Mouse (Mus musculus) liver, embryonic 15.5 days (tissue): Measurements from ENCODE around the gene Klb. TPM values are rescaled to one million over a fixed set of nuclear protein-coding genes. Genes with fewer than 3 reads are reported as not detected.
"Not testable (repeated sequence)": the region's sequence is repeated elsewhere in the genome, so short reads cannot be mapped to it uniquely, and the experiment has no call there.

Source experiments
- ATAC-seq: fragments of 200-750 bp; cut with Nextera tagmentation; 2 replicates; pipeline ENCODE4 v1.8.0; 2017; ENCODE audit warnings: moderate number of reproducible peaks, mild to moderate bottlenecking, moderate library complexity; ENCODE audit not compliant: insufficient read depth
- H3K27ac ChIP-seq: fragments of 300-500 bp; sonication (generic); replicated peaks from 2 replicates; pipeline ENCODE4 v1.5.1; 2015; ENCODE audit warnings: mild to moderate bottlenecking, inconsistent platforms
- H3K27me3 ChIP-seq: fragments of 300-500 bp; sonication (generic); 2 replicates; pipeline ENCODE4 v1.6.1; 2015; ENCODE audit warnings: mild to moderate bottlenecking, inconsistent platforms
- H3K36me3 ChIP-seq: fragments of 300-500 bp; sonication (generic); replicated peaks from 2 replicates; pipeline ENCODE4 v1.6.1; 2015; ENCODE audit warnings: moderate library complexity, mild to moderate bottlenecking, inconsistent platforms
- H3K4me1 ChIP-seq: fragments of 300-500 bp; sonication (generic); replicated peaks from 2 replicates; pipeline ENCODE4 v1.6.1; 2015; ENCODE audit warnings: inconsistent platforms
- H3K4me2 ChIP-seq: fragments of 300-500 bp; sonication (generic); 2 replicates; pipeline ENCODE4 v1.6.1; 2015; ENCODE audit warnings: moderate library complexity, mild to moderate bottlenecking, inconsistent platforms
- H3K4me3 ChIP-seq: fragments of 300-500 bp; sonication (generic); replicated peaks from 2 replicates; pipeline ENCODE4 v1.5.1; 2015; ENCODE audit warnings: mild to moderate bottlenecking, inconsistent platforms
- H3K9ac ChIP-seq: fragments of 300-500 bp; sonication (generic); 2 replicates; pipeline ENCODE4 v1.6.1; 2015; ENCODE audit warnings: moderate library complexity, mild to moderate bottlenecking, inconsistent platforms
- H3K9me3 ChIP-seq: fragments of 300-500 bp; sonication (generic); replicated peaks from 2 replicates; pipeline ENCODE4 v1.6.1; 2016; ENCODE audit warnings: inconsistent platforms
- WGBS: fragments of 180-500 bp; shearing (Covaris S2); methylation state at CpG from one replicate; pipeline ENCODE4 v1.1.7; 2015; ENCODE audit warnings: mixed read lengths; ENCODE audit not compliant: insufficient replicate concordance; 5-methylcytosine and 5-hydroxymethylcytosine counted together
- polyA plus RNA-seq: library from polyadenylated mRNA; unstranded; fragments of >200 nt; fragmentation: Nextera tagmentation; extraction: Ambion mirVana; gene quantifications from 2 replicates; pipeline ENCODE4 v1.2.1, GENCODE M21; 2015

The Klb gene
- 12.1 and 13.5 TPM in 2 replicates for polyA plus RNA-seq

DNA sequence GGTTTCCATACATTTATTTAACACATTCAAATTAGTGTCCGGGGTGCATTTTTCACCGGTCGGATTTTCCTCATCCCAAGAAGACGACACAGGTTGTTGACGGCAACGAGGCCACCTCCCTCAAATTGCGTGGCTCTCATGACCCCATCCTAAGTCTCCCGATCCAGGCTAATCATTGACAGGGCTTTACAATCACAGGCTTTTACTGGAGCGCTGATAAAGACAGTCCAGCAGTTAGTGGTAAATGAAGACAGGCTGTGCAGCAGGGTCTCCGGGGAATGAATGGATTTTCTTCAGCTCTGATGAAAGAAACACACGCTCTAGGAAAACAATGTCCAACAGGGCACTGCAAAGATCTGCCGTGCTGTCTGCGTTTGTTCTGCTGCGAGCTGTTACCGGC lies at the start of gene Klb:
Gene Klb (plus strand): TSS at position 147 of the 400 bp plus-strand sequence.
- no peak within 1 kb of the TSS for H3K9ac ChIP-seq
- H3K4me2 ChIP-seq: no peak within 1 kb of the TSS
- no peaks in the 10 kb centered on the region for H3K27me3 ChIP-seq
- peak within 1 kb of the TSS; percentile 25; the same call in 1 of the 2 replicates for H3K27ac ChIP-seq
- H3K4me1 ChIP-seq: no peaks in the 10 kb centered on the region
- 66% methylated on average over 15 of the region's 15 CpGs for WGBS
- peak within 1 kb of the TSS; percentile 46 for H3K4me3 ChIP-seq
- peak; percentile 50; the same call in 1 of the 2 replicates for ATAC-seq
- no peaks in the 10 kb centered on the region for H3K36me3 ChIP-seq
- H3K9me3 ChIP-seq: no peaks in the 10 kb centered on the region

GRCm38 (mm10) chr5:65299623-65300022 lies 48.5 kb upstream of the Klb start:
- WGBS: 83% methylated on average over 1 of the region's 1 CpGs
- not testable (repeated sequence) for H3K27me3 ChIP-seq, H3K9me3 ChIP-seq, H3K4me2 ChIP-seq, ATAC-seq, H3K9ac ChIP-seq, H3K4me3 ChIP-seq
- Histone ChIP-seq H3K4me1 (peaks cover 10% of the 10 kb centered on the region), H3K27ac (0 out of 2 replicates have a peak overlapping the region, but pooled peaks have one; percentile 6), H3K36me3 (peaks cover 79% of the 10 kb centered on the region)

DNA sequence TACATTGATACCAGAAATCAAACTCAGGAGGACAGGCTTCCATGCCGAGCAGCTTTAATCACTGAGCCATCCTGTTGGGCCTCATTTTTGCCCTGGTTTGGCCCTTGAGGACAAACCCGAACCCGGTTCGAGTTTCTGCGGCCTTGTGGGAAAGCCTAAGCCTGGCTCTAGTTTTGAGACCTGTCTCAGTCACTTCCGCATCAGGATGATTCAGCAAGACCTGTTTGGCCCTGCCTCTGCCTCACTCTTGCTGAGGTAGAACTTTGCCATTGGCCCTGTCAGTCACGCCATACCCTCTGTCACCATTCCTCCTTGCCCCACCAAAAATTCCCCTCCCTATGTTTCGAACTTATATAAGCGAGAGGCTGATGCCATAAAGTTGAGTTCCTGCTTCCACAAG lies 48.0 kb upstream of the Klb start:
- no peaks in the 10 kb centered on the region for H3K9me3 ChIP-seq
- peaks cover 10% of the 10 kb centered on the region for H3K4me1 ChIP-seq
- no peak for ATAC-seq
- H3K36me3 ChIP-seq: peaks cover 79% of the 10 kb centered on the region
- no peaks in the 10 kb centered on the region for H3K27me3 ChIP-seq
- no peak overlapping the region for H3K4me3 ChIP-seq
- H3K4me2 ChIP-seq: no peak overlapping the region
- WGBS: 73% methylated on average over 9 of the region's 9 CpGs
- no peak overlapping the region for H3K9ac ChIP-seq
- no peak overlapping the region for H3K27ac ChIP-seq

GRCm38 (mm10) chr5:65305516-65305915 lies 42.6 kb upstream of the Klb start:
- WGBS: 81% methylated on average over 9 of the region's 9 CpGs
- Histone ChIP-seq H3K4me1 (no peaks in the 10 kb centered on the region; the same call in 1 of the 2 replicates), H3K27ac (no peak overlapping the region), H3K36me3 (peaks cover 69% of the 10 kb centered on the region), H3K9ac (no peak overlapping the region), H3K9me3 (no peaks in the 10 kb centered on the region), H3K27me3 (no peaks in the 10 kb centered on the region), H3K4me3 (no peak overlapping the region), H3K4me2 (no peak overlapping the region)
- no peak for ATAC-seq

- H3K4me1 ChIP-seq: no peaks in the 10 kb centered on the region
- no peak overlapping the region for H3K4me3 ChIP-seq
- 85% methylated on average over 7 of the region's 7 CpGs for WGBS
- H3K4me2 ChIP-seq: no peak overlapping the region
- H3K9me3 ChIP-seq: no peaks in the 10 kb centered on the region
- H3K36me3 ChIP-seq: peaks cover 75% of the 10 kb centered on the region
- no peak for ATAC-seq
- no peaks in the 10 kb centered on the region for H3K27me3 ChIP-seq
- no peak overlapping the region for H3K9ac ChIP-seq
- H3K27ac ChIP-seq: no peak overlapping the region
These were observed 39.9 kb upstream of the Klb start for GRCm38 (mm10) chr5:65308208-65308607.

- no peak overlapping the region for H3K4me2 ChIP-seq
- H3K9ac ChIP-seq: no peak overlapping the region
- H3K4me3 ChIP-seq: no peak overlapping the region
- WGBS: 72% methylated on average over 3 of the region's 3 CpGs
- ATAC-seq: no peak
- no peak overlapping the region for H3K27ac ChIP-seq
- no peaks in the 10 kb centered on the region for H3K4me1 ChIP-seq
- H3K9me3 ChIP-seq: no peaks in the 10 kb centered on the region
- peaks cover 77% of the 10 kb centered on the region for H3K36me3 ChIP-seq
- H3K27me3 ChIP-seq: no peaks in the 10 kb centered on the region
These were observed 39.2 kb upstream of the Klb start for GRCm38 (mm10) chr5:65308866-65309265.

DNA sequence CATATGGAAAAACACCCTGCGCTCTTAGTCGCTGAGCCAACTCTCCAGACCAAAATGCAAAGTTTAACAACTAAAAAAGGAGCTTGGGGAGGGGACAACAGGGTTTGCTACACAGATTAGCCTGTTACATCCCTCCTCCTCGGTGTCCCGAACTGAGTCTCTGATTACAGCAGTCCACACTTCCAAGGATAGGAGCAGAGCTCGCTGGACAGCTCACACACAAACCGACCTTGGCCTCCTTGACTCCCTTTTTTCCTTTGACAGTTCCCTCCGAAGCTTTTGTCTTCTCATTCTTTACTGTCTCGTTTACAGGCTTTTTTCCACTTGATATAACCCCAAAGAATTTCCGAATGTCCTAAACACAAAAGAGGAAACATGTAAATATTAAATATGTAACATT lies 28.9 kb upstream of the Klb start:
- no peaks in the 10 kb centered on the region for H3K9me3 ChIP-seq
- H3K9ac ChIP-seq: no peak overlapping the region
- peaks cover 44% of the 10 kb centered on the region for H3K36me3 ChIP-seq
- H3K27me3 ChIP-seq: no peaks in the 10 kb centered on the region
- ATAC-seq: no peak
- 0 out of 2 replicates have a peak, but pooled peaks cover 3% of the 10 kb centered on the region for H3K4me1 ChIP-seq
- no peak overlapping the region for H3K27ac ChIP-seq
- WGBS: 79% methylated on average over 9 of the region's 9 CpGs
- no peak overlapping the region for H3K4me2 ChIP-seq
- H3K4me3 ChIP-seq: no peak overlapping the region

DNA sequence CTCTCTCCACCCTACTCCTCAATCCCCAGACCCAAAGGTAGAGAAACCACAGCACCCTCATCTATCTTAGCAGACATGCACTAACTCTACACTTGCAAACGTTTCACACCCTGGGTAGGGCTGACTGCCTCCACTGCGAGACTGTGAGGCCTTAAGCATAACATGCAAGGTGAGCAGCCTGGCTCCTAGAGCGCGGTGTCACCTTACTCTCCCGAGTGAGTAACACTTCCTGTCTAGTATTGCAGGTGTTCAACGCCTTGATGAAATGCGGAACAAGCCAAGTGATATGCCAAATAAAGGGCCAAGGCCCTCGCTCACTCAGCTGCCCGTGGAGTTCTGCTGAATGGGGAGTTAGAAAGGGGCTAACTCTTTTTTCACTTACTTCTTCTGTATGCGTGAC lies 25.9 kb upstream of the Klb start:
- H3K27me3 ChIP-seq: no peaks in the 10 kb centered on the region
- H3K4me2 ChIP-seq: no peak overlapping the region
- no peaks in the 10 kb centered on the region for H3K9me3 ChIP-seq
- H3K9ac ChIP-seq: no peak overlapping the region
- H3K4me1 ChIP-seq: peaks cover 14% of the 10 kb centered on the region
- 72% methylated on average over 10 of the region's 10 CpGs for WGBS
- no peak overlapping the region for H3K27ac ChIP-seq
- no peak overlapping the region for H3K4me3 ChIP-seq
- peaks cover 20% of the 10 kb centered on the region for H3K36me3 ChIP-seq
- no peak for ATAC-seq

GRCm38 (mm10) chr5:65324271-65324670 lies 23.8 kb upstream of the Klb start:
- H3K27ac ChIP-seq: no peak overlapping the region
- H3K36me3 ChIP-seq: peaks cover 2% of the 10 kb centered on the region
- 84% methylated on average over 3 of the region's 3 CpGs for WGBS
- H3K4me3 ChIP-seq: no peak overlapping the region
- no peak for ATAC-seq
- no peak overlapping the region for H3K4me2 ChIP-seq
- H3K27me3 ChIP-seq: no peaks in the 10 kb centered on the region
- H3K9me3 ChIP-seq: no peaks in the 10 kb centered on the region
- peaks cover 26% of the 10 kb centered on the region for H3K4me1 ChIP-seq
- H3K9ac ChIP-seq: no peak overlapping the region

DNA sequence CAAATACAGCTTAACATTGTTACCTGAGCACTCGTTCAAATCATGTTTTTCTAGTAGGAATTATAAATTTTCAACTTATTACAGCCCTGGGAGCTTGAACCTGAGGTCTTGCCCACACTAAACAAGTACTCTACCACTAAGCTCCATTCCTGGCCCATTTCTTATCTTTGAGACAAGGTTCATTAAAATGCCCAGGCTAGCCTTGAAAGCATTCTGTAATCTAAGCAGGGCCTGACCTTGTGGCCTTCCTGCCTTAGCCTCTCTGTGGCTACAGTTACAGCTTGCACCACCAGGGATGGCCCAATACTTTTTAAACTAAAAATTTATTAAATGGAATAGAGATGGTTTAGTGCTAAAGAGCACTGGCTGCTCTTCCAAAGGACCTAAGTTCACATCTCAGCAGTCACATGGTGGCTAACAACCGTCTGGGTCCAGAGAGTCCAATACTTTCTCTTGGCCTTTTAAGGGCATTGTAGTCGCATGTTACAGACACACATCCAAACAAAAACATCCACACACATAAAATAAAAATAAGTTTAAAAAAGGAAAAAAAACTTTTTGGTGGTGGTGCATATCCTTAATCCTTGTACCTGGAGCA lies 23.3 kb upstream of the Klb start:
- Histone ChIP-seq H3K9me3 (no peaks in the 10 kb centered on the region), H3K4me3 (no peak overlapping the region), H3K4me1 (peaks cover 26% of the 10 kb centered on the region), H3K9ac (no peak overlapping the region), H3K27ac (no peak overlapping the region), H3K4me2 (no peak overlapping the region), H3K27me3 (no peaks in the 10 kb centered on the region), H3K36me3 (no peaks in the 10 kb centered on the region; the same call in 1 of the 2 replicates)
- WGBS: 69% methylated on average over 3 of the region's 3 CpGs
- no peak for ATAC-seq

GRCm38 (mm10) chr5:65326212-65326611 lies 21.9 kb upstream of the Klb start:
- H3K27ac ChIP-seq: peak overlapping the region; percentile 30; the same call in 1 of the 2 replicates
- H3K4me3 ChIP-seq: no peak overlapping the region
- no peaks in the 10 kb centered on the region for H3K9me3 ChIP-seq
- no peak; the same call in 1 of the 2 replicates for ATAC-seq
- no peak overlapping the region for H3K9ac ChIP-seq
- peak overlapping the region; percentile 18 for H3K4me2 ChIP-seq
- H3K36me3 ChIP-seq: no peaks in the 10 kb centered on the region; the same call in 1 of the 2 replicates
- 35% methylated on average over 5 of the region's 5 CpGs for WGBS
- no peaks in the 10 kb centered on the region for H3K27me3 ChIP-seq
- peaks cover 26% of the 10 kb centered on the region for H3K4me1 ChIP-seq

DNA sequence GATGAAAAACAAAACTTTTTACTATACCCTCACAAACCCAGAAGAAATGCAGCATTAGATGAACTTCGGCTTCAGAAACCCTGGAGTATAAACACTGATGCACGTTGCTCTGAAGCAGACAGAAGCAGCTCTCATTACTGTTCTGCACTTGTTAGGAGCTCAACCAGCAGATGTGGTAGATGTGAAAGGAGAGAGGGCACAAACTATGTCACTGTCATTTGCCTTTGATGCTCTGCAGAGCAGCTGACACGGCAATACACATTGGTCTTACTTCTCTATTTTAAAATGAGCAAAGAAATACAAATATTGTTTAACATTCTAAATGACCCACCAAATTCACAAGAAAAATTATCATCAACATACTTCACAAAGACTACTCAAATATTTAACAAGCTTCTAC lies 18.1 kb upstream of the Klb start:
- Histone ChIP-seq H3K4me2 (no peak overlapping the region), H3K9ac (no peak overlapping the region), H3K27me3 (no peaks in the 10 kb centered on the region), H3K4me3 (no peak overlapping the region), H3K27ac (no peak overlapping the region), H3K4me1 (peaks cover 31% of the 10 kb centered on the region), H3K36me3 (peaks cover 16% of the 10 kb centered on the region), H3K9me3 (no peaks in the 10 kb centered on the region)
- 75% methylated on average over 3 of the region's 3 CpGs for WGBS
- no peak for ATAC-seq
